Mouse (Mus musculus) spleen, postnatal 36 days (tissue): ENCODE data around the gene Olfr518.

Experiments used
- DNase-seq, 2 experiments: peaks; one replicate each; pipeline ENCODE4 v3.0.0; 2022; ENCODE audit warnings: low spot score in 2 of 2, mixed read lengths in 1 of 2

The Olfr518 gene

DNA sequence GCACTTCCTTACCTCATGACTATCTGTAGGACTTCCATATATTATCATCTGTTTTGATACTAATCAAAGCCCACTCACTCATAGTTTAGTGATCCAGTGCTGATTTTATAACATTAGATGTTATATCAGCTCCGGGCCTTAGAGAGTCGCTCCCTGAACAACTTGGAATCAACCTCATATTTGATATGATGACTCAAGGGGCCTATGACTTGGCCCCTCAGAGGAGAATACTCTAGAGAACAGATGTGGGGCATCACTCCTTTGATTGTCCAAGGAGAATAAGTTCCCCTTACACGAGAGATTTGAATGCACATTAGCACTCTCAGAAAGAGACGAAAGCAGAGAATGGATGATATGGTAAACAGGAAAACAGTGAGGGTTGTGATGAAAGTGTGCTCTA, at the start of gene Olfr518:
Olfr518 (minus strand) TSS at position 101 of the 400 bp plus-strand sequence.
- DNase-seq = no peak

- peak; percentile 92 to 95 for DNase-seq
These were observed 49.3 kb upstream of the Olfr518 start, which contains the start of gene Eif3f for GRCm38 (mm10) chr7:108933794-108934731. Eif3f (plus strand) TSS chr7:108934417.

DNA sequence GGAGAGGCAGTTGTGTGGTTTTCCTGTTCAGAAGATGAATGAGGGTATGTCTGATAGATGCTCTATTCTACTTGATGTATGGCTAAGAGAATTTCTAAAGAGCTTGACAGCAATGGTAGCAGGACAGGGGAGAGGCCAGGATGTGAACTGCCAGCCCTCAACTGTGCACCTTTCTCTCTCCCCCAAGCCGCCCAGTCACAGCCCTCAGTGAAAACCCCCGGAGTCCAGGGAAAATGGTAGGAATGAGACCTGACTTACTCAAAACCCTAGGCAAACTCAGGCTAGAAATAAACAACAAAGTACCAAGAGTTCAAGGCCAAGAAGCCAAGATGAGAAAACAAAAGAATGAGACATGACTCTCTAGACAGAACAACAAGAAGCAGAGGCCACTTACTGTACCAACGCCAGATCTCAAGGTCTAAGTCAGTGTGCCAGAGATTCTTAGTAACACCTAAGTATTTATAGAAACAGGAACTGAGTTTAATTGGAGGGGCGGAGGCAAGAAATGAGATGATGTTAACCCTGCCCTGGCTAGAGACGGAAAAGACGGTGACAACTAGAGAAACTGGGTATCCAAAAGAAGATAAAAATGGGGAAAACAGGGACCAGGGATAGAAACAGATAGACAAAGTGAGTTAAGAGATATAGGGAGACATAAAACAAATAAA, 45.1 kb upstream of the Olfr518 start, which contains the start of gene Nlrp10:
Nlrp10 (minus strand) TSS at position 453 of the 668 bp plus-strand sequence.
- peak; percentile 24 for DNase-seq

- no peak for DNase-seq
These were observed 43.7 kb upstream of the Olfr518 start for GRCm38 (mm10) chr7:108928280-108929188.

GRCm38 (mm10) chr7:108927043-108927442, 42.2 kb upstream of the Olfr518 start:
- no peak for DNase-seq

DNA sequence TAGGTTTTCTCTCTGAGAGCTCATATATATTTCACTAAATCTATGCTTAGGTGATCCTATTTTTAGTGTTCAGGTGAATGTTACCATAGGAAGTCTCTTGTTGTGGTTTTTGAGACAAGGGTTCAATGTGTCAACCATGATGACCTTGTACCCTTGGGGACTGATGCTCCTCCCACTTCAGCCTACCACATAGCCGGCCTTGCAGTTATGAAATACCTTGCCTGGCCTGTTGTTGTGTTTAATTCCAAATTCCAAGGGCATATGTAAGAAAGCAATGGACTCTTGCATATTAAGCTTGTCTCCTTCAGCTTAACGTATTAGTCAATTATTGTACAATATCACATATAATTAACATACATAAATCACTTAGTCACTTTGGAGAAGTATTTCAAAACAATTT, 19.2 kb upstream of the Olfr518 start:
- DNase-seq = no peak

DNA sequence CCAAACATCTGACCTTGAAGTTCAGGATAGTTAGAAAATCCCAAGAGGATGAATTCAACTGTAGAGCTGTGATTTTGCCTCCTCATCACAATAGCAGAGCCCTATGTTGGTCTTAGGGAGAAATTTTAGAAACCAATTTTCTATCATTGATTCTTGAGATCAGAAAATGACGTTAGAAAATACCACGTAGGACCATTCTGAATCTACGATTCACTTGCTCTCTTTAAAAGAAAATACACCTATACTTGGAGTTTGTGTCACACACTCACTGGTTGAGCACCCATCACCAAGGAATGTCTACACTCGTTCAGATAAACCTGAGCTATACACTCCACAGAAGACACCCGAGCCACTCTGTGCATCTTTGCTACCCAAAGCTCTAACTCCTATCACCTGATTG, 9.5 kb upstream of the Olfr518 start, which contains the start of gene Olfr519:
Olfr519 (minus strand) TSS at position 101 of the 400 bp plus-strand sequence.
- DNase-seq = no peak

GRCm38 (mm10) chr7:108872279-108872678, 12.5 kb downstream of the Olfr518 start, which contains the start of gene Olfr517:
Olfr517 (minus strand) TSS chr7:108872379.
- DNase-seq = no peak

DNA sequence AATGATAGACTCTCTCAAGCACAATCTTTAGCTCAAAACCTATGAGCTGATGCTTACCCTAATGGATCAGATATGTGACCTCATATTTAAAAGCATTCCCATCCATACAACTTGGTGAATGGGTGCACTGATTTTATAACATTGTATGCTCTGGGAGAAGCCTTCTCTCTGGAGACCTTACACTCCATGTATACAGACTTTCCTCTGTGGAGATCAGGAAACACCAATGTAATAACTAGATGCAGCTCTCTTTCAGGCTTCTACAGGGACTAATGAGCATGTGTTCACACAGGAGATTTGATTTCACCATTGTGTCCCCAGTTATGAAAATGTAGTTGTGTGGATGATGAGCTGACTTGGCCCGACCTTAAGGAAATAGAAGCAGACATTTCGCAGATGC, 34.4 kb downstream of the Olfr518 start, which contains the start of gene Olfr516:
Olfr516 (minus strand) TSS at position 101 of the 400 bp plus-strand sequence.
- no peak for DNase-seq
